Mouse (Mus musculus): ENCODE data around the gene Smco2. TPM values are rescaled to one million over a fixed set of nuclear protein-coding genes. Genes with fewer than 3 reads are reported as not detected.
A peak's percentile ranks its signal among the peaks of the same experiment; 100 is the strongest.

The Smco2 gene
- not detected for total RNA-seq (2021)
- long read RNA-seq, experiment 1: 0 reads
- long read RNA-seq, experiment 2, partial matches to known transcripts: 0 of 1 reads
- long read RNA-seq, experiment 2, other reads (novel, unspliced or antisense): 1 of 1 reads

DNA sequence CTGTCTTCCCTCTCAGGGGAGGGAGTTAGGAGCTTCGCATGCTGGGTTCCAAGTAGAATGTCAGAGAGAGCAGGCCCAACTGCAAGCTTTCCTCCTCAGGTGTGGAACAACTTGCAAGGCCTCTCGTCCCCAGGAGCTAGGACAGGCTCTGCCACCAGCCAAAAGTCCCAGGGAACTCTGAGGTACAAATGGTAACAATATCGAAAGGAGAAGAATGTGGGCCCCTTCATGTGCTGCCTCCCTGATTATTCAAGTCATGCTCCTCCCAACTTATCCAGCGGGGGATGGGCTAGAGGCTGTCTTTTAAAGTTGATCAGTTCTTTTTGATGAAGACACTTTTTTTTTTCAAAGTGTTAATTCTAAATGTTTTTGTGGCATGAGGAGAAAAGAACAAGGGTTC is at the start of gene Smco2:
Smco2 (plus strand) TSS at position 55 of the 400 bp plus-strand sequence.
- intact Hi-C loops (cut with DNase I): no loop called here
- no peak for DNase-seq (ENCODE audit: low spot score in 2 of 2)

DNA sequence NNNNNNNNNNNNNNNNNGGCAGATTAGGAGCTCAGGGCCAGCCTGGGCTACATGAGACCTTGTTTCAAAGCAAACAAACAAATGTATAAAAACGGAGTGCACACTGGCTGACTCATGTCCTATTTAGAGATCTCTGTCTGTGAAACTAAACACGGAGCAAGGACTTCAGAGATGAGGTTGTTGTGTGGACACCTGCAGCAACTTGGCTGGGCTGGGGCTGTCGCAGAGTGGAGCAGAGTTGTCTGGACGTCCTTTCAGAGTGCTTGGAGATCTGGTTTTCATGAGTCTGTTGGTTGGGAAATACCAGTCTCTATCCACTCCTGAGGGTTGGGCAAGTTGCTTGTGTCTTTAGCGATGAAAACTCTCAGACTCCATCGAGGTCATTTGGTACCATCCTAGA is 39.9 kb upstream of the Smco2 start:
- DNase-seq (ENCODE audit: low spot score in 2 of 2): no peak
- intact Hi-C loops (cut with DNase I): no loop called here

DNA sequence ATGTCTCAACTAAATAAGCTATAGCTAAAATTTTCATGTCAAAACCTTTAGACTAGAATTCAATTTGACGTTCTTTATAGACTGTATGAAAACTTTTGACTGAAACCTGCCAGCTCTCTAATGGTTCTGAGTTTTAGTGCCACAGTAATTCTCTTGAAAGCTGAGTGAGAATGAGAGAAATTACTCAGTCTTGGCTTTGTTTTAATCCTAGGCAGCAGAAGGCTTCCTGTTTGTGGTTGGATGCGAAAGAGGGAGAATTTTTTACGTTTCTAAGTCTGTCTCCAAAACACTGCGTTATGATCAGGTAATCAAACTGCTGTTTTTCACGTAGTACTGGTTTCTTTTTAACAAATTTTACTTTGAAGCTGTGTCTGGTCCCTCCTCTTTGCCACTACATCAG is 36.9 kb upstream of the Smco2 start:
- intact Hi-C loops (cut with DNase I): no loop called here
- DNase-seq (ENCODE audit: low spot score in 2 of 2): no peak

DNA sequence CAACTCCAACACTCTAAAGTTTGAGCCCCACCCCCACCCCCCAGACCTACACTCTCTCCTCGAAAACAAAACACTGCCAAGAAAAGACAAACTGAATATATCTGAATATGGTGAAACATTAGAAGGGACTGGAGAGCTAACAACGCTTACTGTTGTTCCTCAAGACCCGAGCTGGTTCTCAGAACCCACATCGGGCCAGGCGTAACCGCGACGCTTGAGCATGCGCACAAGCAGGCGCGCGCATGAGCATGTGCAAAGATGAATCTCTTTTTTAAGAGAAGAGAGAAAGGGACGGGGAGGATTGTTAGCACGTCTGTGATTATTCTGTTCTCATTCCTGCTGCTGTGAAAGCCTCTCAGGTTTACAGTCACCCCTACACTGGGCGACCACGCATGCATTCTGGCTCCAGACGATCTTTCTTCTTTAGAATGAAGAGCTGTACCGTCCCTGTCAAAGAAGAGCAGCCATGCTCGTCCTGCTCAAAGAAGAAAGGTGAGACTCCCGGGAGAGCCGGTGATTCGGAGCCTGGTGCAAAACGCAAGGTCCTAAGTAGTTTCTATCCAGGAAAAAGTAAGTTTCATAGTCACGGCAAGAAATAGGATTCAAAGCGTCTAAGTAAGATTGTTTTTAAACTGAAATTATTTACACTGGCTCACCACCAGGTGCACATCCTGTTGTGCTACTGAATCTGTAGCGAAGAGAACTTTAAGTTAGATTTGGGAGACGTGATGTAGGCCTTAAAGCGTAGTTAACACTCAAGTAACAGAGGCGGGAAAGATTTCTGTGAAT is 29.5 kb upstream of the Smco2 start:
- DNase-seq (ENCODE audit: low spot score in 2 of 2): no peak
- intact Hi-C loops (cut with DNase I): loop anchor here (10.0 kb wide), 1 partner anchor 424 kb away; no protein-coding TSS in a partner anchor

DNA sequence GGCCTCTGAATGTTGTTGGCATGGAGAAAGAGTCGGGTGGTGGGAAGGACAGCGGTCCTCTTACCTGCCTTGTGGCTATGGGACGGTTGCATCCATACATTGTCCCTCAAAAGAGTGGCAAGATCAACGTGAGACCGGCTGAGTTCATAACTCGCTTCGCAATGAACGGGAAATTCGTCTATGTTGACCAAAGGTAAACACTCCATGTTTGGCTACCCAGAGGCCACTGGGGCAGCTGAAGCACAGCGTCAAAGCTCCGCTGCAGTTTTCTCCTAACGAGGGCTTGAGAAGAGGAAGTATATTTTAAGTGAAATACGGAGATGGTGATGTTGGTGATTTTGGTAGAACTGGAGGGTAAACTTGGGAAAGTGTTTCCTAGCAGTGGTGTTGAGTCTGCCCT is 27.9 kb upstream of the Smco2 start:
- no peak for DNase-seq (ENCODE audit: low spot score in 2 of 2)
- intact Hi-C loops (cut with DNase I): loop anchor here (10.0 kb wide), 1 partner anchor 423 kb away; no protein-coding TSS in a partner anchor

DNA sequence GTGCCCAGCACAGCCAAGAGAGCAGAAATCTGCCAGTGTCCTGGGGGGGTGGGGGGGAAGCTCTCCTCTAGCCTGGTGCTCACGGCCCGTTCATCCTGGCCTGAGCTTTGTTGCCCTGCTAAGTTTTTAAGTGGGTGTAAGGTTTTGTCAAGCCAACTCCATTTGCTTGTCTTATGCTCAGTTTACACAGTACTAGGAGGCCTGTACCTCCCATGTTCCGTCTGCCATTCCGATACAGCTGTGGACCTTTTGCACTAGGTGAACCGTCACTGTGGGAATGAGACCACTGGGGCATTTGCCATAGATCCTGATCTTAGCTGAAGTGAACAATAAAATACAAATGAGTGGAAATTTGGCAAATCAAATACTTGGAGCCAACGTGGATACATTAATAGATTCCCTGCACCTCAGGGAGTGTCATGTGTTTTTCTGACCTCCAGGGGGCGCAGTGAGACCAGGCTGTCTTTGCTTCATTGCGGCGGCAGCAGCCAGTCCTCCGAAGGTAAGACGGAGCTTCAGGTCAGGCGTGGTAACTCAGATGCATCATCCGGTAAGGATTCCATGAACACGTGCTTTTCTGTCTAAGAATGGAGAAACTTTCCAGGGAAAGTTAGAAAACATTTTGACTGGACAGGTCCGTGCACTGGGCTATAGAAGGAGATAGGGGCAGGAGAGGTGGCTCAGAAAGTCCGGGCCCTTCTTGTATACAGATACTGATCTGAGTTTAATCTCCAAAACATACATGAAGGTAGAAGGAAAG is 25.0 kb upstream of the Smco2 start:
- peak; percentile 67 to 74 for DNase-seq (ENCODE audit: low spot score in 2 of 2)
- intact Hi-C loops (cut with DNase I): loop anchor here (10.0 kb wide), 1 partner anchor 420 kb away; no protein-coding TSS in a partner anchor

DNA sequence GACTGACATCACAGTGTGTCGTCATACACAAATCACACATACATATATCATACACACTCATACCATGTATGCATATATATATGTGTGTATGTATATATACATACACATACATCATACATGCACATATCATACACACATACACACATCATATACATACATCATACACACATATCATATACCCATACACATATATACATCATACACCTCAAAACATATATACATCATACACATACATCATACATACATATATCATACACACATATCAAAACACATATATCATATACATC is 24.5 kb upstream of the Smco2 start:
- intact Hi-C loops (cut with DNase I): loop anchor here (10.0 kb wide), 1 partner anchor 419 kb away; no protein-coding TSS in a partner anchor
- no peak for DNase-seq (ENCODE audit: low spot score in 2 of 2)

DNA sequence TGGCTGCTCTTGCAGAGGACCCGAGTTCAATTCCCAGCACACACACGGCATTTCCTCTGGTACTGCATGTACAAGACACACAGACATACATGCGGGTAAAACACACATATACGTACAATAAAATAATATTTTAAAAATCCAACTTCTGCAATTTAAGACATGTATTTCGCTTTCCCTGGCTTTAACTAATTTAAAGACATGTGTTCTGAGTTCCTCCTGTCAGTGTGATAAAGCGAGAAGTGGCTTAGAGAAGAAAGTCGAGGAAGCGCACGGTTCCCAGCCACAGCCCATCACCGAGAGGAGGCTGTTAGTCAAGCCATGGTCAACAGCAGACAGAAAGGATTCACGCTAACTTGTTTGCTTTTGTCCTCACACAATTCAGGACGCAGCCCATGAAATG is 18.6 kb upstream of the Smco2 start:
- no peak for DNase-seq (ENCODE audit: low spot score in 2 of 2)
- intact Hi-C loops (cut with DNase I): no loop called here

- peak; percentile 61 to 81 for DNase-seq (ENCODE audit: low spot score in 2 of 2)
- intact Hi-C loops (cut with DNase I): loop anchor here (1.0 to 2.0 kb wide), 2 partner anchors 129 to 161 kb away; no protein-coding TSS in a partner anchor
Measured at GRCm38 (mm10) chr6:146833485-146834314, 16.2 kb upstream of the Smco2 start.

DNA sequence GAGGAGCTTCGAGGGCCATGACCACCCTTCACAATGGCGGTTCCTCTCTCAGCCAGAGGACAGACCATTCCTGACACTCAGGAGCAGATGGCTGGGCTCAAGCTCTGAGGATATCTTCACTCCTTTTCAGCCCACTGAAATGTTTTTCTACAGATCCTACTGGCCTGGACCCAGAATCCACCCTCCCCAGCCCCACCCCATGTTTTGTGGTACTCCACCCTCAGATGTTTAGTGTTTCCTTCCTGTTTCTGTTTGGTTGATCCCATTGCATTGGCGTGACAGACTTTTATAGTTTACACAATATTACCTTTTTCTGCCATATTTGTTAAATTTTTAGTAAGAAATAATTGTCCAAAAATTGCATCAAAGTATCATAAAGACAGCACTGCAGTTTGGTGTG is 15.6 kb upstream of the Smco2 start:
- no peak for DNase-seq (ENCODE audit: low spot score in 2 of 2)
- intact Hi-C loops (cut with DNase I): no loop called here

GRCm38 (mm10) chr6:146835784-146836183 is 14.1 kb upstream of the Smco2 start:
- DNase-seq (ENCODE audit: low spot score in 2 of 2): no peak
- intact Hi-C loops (cut with DNase I): loop anchor here (5.0 kb wide), 1 partner anchor 42 kb away; no protein-coding TSS in a partner anchor

DNA sequence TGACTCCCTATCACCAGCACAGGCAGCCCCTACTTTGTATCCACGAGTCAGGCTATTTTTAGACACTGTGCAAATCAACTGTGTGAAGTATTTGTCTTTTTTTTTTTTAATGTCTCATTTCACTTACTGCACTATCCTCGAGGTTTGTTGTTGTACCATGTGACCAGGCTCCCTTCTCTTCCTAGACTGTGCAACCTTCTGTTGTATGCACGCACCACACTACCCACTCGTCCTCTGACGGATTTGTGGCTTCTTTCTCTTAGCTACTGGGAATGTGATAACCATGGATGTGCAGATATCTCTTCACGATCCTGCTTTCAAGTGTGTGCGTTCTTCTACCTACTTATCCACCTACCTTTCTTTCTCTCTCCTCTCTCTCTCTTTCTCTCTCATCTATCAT is 12.6 kb upstream of the Smco2 start:
- intact Hi-C loops (cut with DNase I): loop anchor here (5.0 kb wide), 1 partner anchor 40 kb away; no protein-coding TSS in a partner anchor
- DNase-seq (ENCODE audit: low spot score in 2 of 2): peak in 1 of 2 experiments; percentile 27

DNA sequence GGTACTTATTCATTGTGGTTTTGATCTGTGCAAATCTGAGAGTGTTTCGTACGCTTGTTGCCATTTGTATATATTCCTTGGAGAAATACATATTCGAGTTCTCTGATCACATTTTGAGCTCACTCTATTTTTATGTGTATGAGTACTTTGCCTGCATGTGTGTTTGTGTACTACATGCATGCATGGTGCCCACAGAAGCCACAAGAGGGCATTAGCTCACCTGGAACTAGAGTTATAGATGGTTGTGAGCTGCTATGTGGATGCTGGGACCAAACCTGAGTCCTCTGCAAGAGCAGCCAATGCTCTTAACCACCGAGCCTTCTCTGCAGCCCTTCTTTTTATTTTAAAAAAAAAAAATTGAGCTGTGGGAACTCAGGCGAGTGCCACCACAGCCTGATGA is 11.5 kb upstream of the Smco2 start:
- DNase-seq (ENCODE audit: low spot score in 2 of 2): no peak
- intact Hi-C loops (cut with DNase I): loop anchor here (5.0 kb wide), 1 partner anchor 39 kb away; no protein-coding TSS in a partner anchor

GRCm38 (mm10) chr6:146838863-146839262 is 11.0 kb upstream of the Smco2 start:
- no peak for DNase-seq (ENCODE audit: low spot score in 2 of 2)
- intact Hi-C loops (cut with DNase I): loop anchor here (5.0 kb wide), 1 partner anchor 38 kb away; no protein-coding TSS in a partner anchor

- DNase-seq (ENCODE audit: low spot score in 2 of 2): no peak
- intact Hi-C loops (cut with DNase I): no loop called here
Measured at GRCm38 (mm10) chr6:146844867-146845266, 5.0 kb upstream of the Smco2 start.

DNA sequence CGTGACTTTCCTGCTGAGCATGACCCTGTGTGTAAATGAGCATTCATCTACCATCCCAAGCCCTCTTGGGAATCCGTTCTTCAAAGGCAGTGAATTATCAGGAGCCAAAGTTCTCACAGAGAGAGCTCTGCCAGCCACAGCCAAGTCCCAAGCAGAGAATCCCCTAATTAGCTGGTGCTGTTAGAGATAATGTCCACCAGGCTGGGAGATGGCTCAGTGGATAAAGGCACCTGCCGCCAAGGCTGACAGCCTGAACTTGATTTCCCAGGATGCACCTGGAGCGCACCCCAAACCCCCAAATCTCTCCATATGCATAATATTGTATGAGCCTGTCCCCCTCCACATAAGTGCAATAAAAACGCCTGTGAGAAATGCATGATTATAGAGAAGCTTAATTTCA is 4.6 kb upstream of the Smco2 start:
- no peak for DNase-seq (ENCODE audit: low spot score in 2 of 2)
- intact Hi-C loops (cut with DNase I): no loop called here

- peak in 1 of 2 experiments; percentile 8 for DNase-seq (ENCODE audit: low spot score in 2 of 2)
- intact Hi-C loops (cut with DNase I): no loop called here
Measured at GRCm38 (mm10) chr6:146845961-146846750, 3.7 kb upstream of the Smco2 start.

- intact Hi-C loops (cut with DNase I): no loop called here
- no peak for DNase-seq (ENCODE audit: low spot score in 2 of 2)
Measured at GRCm38 (mm10) chr6:146847402-146847801, 2.5 kb upstream of the Smco2 start.

GRCm38 (mm10) chr6:146848281-146848680 is 1.6 kb upstream of the Smco2 start:
- DNase-seq (ENCODE audit: low spot score in 2 of 2): no peak
- intact Hi-C loops (cut with DNase I): no loop called here
